Mouse (Mus musculus) G1E (cell line): ENCODE results near the gene Calhm2. TPM values are rescaled to one million over a fixed set of nuclear protein-coding genes. Genes with fewer than 3 reads are reported as not detected.

Experiments
- ATAC-seq: 2 replicates; pipeline ENCODE4 v1.8.0; 2016; ENCODE audit warnings: mild to moderate bottlenecking; ENCODE audit not compliant: insufficient number of reproducible peaks, poor library complexity, low FRiP score, severe bottlenecking; ENCODE audit errors: extremely low read depth
- DNase-seq: peaks from one replicate; pipeline ENCODE4 v3.0.0; 2012; ENCODE audit warnings: low spot score
- H3K27me3 ChIP-seq: 2 replicates; pipeline ENCODE4 v1.6.1; 2012; ENCODE audit warnings: mild to moderate bottlenecking, low read length, inconsistent platforms; ENCODE audit not compliant: insufficient read depth
- H3K36me3 ChIP-seq: replicated peaks from 2 replicates; pipeline ENCODE3; 2012; ENCODE audit warnings: mild to moderate bottlenecking, inconsistent platforms
- H3K4me1 ChIP-seq: 2 replicates; pipeline ENCODE4 v1.6.1; 2012; ENCODE audit warnings: low read depth, low read length, inconsistent platforms, mixed read lengths; ENCODE audit not compliant: insufficient read depth
- H3K4me3 ChIP-seq: 2 replicates; pipeline ENCODE4 v1.5.1; 2012; ENCODE audit warnings: low read depth, mild to moderate bottlenecking, inconsistent platforms, low read length, moderate library complexity, mixed read lengths
- H3K9me3 ChIP-seq: replicated peaks from 2 replicates; pipeline ENCODE4 v1.6.1; 2012; ENCODE audit warnings: inconsistent platforms
- CTCF ChIP-seq: IDR thresholded peaks from 2 replicates; pipeline ENCODE4 v1.5.1; 2012; ENCODE audit warnings: low read depth, low read length, inconsistent platforms, mixed read lengths
- GATA1 ChIP-seq: IDR thresholded peaks from 2 replicates; pipeline ENCODE4 v1.6.1; 2012; ENCODE audit warnings: borderline replicate concordance, low read length, inconsistent platforms, mixed read lengths
- GATA2 ChIP-seq: IDR thresholded peaks from 2 replicates; pipeline ENCODE4 v1.6.1; 2012; ENCODE audit warnings: low read depth, low read length, inconsistent platforms, borderline replicate concordance
- POLR2AphosphoS5 ChIP-seq: IDR thresholded peaks from 2 replicates; pipeline ENCODE4 v1.6.1; 2012; ENCODE audit warnings: low read depth, low read length, inconsistent platforms; ENCODE audit not compliant: insufficient replicate concordance
- TAL1 ChIP-seq: conservative IDR thresholded peaks from 2 replicates; pipeline ENCODE4 v1.6.1; 2012; ENCODE audit warnings: low read depth, low read length, inconsistent platforms, mixed read lengths
- polyA plus RNA-seq: library from polyadenylated mRNA; stranded (reverse); fragments of >175 nt; gene quantifications from 2 replicates; pipeline ENCODE4 v1.2.3, GENCODE M21; 2012
- total RNA-seq, 2 experiments: library from RNA; stranded (forward) in 1 of 2; stranded (reverse) in 1 of 2; fragments of 200-1000 nt in 1 of 2; fragments of >200 nt in 1 of 2; fragmentation: Nextera tagmentation in 1 of 2; gene quantifications; 2 replicates each; pipeline ENCODE4 v1.2.3; 2014 to 2017

The Calhm2 gene
- total and polyA plus RNA-seq, 3 experiments, result 0.08 to 0.44 TPM; not detected in 1

- no peak for DNase-seq
- Histone ChIP-seq H3K36me3 (no peaks in the 10 kb centered on the region), H3K27me3 (peaks cover 8% of the 10 kb centered on the region; the same call in 1 of the 2 replicates), H3K4me1 (no peaks in the 10 kb centered on the region; the same call in 1 of the 2 replicates), H3K4me3 (no peak within 1 kb of the TSS; the same call in 1 of the 2 replicates), H3K9me3 (peaks cover 14% of the 10 kb centered on the region; the same call in 1 of the 2 replicates)
- TF ChIP-seq TAL1, result no peak
- TF ChIP-seq CTCF, result no peak
- no peak for TF ChIP-seq GATA1
- TF ChIP-seq POLR2AphosphoS5, result no peak
- TF ChIP-seq GATA2, result no peak
- ATAC-seq, result no peak
Observed at GRCm38 (mm10) chr19:47178431-47179271, 40.6 kb upstream of the Calhm2 start, which contains the start of gene Neurl1a. Gene Neurl1a (plus strand): TSS chr19:47178820.

- no peak overlapping the region for H3K4me3 ChIP-seq
- DNase-seq, result no peak
- H3K36me3 ChIP-seq, result no peaks in the 10 kb centered on the region
- peaks cover 8% of the 10 kb centered on the region; the same call in 1 of the 2 replicates for H3K27me3 ChIP-seq
- TF ChIP-seq POLR2AphosphoS5 (no peak), TAL1 (no peak), GATA1 (no peak), CTCF (no peak), GATA2 (no peak)
- ATAC-seq, result no peak
- H3K9me3 ChIP-seq, result peaks cover 14% of the 10 kb centered on the region; the same call in 1 of the 2 replicates
- H3K4me1 ChIP-seq, result no peaks in the 10 kb centered on the region; the same call in 1 of the 2 replicates
Observed at GRCm38 (mm10) chr19:47178001-47178400, 39.9 kb upstream of the Calhm2 start.

- Histone ChIP-seq H3K4me1 (no peaks in the 10 kb centered on the region; the same call in 1 of the 2 replicates), H3K36me3 (no peaks in the 10 kb centered on the region), H3K27me3 (peaks cover 8% of the 10 kb centered on the region; the same call in 1 of the 2 replicates), H3K9me3 (peaks cover 12% of the 10 kb centered on the region; the same call in 1 of the 2 replicates), H3K4me3 (no peak overlapping the region)
- no peak for ATAC-seq
- no peak for DNase-seq
- no peak for TF ChIP-seq TAL1
- no peak for TF ChIP-seq GATA2
- no peak for TF ChIP-seq GATA1
- TF ChIP-seq CTCF, result no peak
- no peak for TF ChIP-seq POLR2AphosphoS5
Observed at GRCm38 (mm10) chr19:47176916-47177505, 38.9 kb upstream of the Calhm2 start.

GRCm38 (mm10) chr19:47175472-47175871 is 37.4 kb upstream of the Calhm2 start:
- ATAC-seq (no peak), DNase-seq (no peak)
- H3K4me3 ChIP-seq, result no peak overlapping the region
- peaks cover 11% of the 10 kb centered on the region; the same call in 1 of the 2 replicates for H3K9me3 ChIP-seq
- peaks cover 8% of the 10 kb centered on the region; the same call in 1 of the 2 replicates for H3K27me3 ChIP-seq
- TF ChIP-seq TAL1 (no peak), POLR2AphosphoS5 (no peak), GATA2 (no peak), GATA1 (no peak), CTCF (no peak)
- no peaks in the 10 kb centered on the region for H3K36me3 ChIP-seq
- H3K4me1 ChIP-seq, result no peaks in the 10 kb centered on the region; the same call in 1 of the 2 replicates

DNA sequence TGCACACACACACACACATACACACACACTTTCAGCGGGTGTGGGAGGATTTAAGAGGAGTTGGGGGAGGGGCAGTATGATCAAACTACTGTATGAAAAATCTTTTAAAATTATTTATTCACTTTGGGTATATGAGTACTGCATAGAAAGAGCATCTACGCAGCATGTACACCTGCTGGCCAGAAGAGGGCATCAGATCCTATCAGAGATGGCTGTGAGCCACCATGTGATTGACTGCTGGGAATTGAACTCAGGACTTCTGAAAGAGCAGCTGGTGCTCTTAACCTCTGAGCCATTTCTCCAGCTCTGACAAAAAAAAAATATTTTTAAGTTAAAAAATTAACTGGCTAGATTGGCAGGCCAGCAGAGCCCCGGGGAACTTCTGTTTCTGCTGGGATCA is 36.4 kb upstream of the Calhm2 start:
- H3K4me3 ChIP-seq, result no peak overlapping the region
- no peak for ATAC-seq
- H3K27me3 ChIP-seq, result peaks cover 7% of the 10 kb centered on the region; the same call in 1 of the 2 replicates
- no peak for TF ChIP-seq GATA2
- TF ChIP-seq CTCF, result 0 out of 2 replicates have a peak, but pooled peaks have one; percentile 10
- H3K4me1 ChIP-seq, result no peaks in the 10 kb centered on the region; the same call in 1 of the 2 replicates
- no peaks in the 10 kb centered on the region for H3K36me3 ChIP-seq
- peaks cover 11% of the 10 kb centered on the region; the same call in 1 of the 2 replicates for H3K9me3 ChIP-seq
- no peak for DNase-seq

- DNase-seq (peak; percentile 26), ATAC-seq (peak; percentile 54)
- no peak overlapping the region for H3K4me3 ChIP-seq
Observed at GRCm38 (mm10) chr19:47168793-47169412, 30.8 kb upstream of the Calhm2 start.

More at GRCm38 (mm10) chr19:47168793-47169412, 30.8 kb upstream of the Calhm2 start:
- Histone ChIP-seq H3K9me3 (no peaks in the 10 kb centered on the region), H3K27me3 (peaks cover 4% of the 10 kb centered on the region; the same call in 1 of the 2 replicates), H3K4me1 (peaks cover 10% of the 10 kb centered on the region; the same call in 1 of the 2 replicates), H3K36me3 (no peaks in the 10 kb centered on the region)
- TF ChIP-seq POLR2AphosphoS5 (no peak), TAL1 (no peak), GATA1 (no peak), GATA2 (no peak), CTCF (peak; percentile 89)
